Mouse (Mus musculus) heart, postnatal 14 days (tissue): ENCODE measurements at regions not wholly inside any gene's neighbourhood (a gene's known extent, or its start where the extent isn't known, plus 50 kb on each side); places are given as distances from the start of the nearest gene placed in this dataset.
"Not testable (repeated sequence)": the region's sequence is repeated elsewhere in the genome, so short reads cannot be mapped to it uniquely, and the experiment has no call there.

ENCODE experiments used
- DNase-seq, 2 experiments: peaks; one replicate each; pipeline ENCODE4 v3.0.0; 2021 to 2022
- intact Hi-C: fragments of 180-260 bp; cut with DNase I; formaldehyde crosslinking; loops from one replicate; pipeline ENCODE4 v1.15.1; 2025

DNA sequence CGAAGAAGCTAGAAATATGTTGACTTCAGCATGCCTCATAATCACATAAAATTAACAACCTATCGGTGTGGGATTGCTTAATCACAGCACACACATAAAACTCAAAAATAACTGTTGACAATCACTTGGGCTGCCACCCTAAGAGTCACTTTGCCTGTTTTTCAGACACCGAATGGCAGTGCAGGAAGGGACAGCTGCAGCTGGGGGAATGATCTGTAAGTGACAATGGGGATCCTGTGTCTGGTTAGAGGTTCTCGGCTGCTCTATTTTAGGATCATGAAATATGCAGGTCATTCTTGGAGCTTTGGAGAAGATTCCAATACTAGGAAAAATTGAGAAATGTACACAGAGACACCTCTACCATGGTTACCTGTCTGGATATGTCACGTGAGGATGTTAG lies 54.4 kb upstream of the Tcf12 start:
- intact Hi-C loops, result no loop called here
- DNase-seq, result no peak

DNA sequence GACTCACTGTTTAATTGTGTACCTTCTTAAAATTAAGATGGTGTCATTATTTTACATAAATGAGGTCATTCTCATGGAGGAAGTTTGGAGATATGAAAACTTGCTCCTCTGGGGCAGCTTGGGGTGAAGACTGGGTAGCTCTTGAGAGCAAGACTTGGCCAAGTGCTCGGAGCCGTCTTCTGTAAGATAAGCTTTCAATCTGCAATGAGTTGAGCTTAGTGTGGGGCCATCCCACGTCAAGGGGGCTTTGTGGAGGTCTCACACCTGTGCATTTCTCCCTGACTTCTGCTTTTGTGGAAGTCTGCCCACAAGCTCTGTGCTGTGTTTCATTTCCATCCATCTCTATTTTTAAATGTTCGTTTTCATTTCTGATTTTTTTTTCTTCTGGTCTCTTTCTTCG lies 54.9 kb upstream of the Tcf12 start:
- intact Hi-C loops, result no loop called here
- no peak for DNase-seq

DNA sequence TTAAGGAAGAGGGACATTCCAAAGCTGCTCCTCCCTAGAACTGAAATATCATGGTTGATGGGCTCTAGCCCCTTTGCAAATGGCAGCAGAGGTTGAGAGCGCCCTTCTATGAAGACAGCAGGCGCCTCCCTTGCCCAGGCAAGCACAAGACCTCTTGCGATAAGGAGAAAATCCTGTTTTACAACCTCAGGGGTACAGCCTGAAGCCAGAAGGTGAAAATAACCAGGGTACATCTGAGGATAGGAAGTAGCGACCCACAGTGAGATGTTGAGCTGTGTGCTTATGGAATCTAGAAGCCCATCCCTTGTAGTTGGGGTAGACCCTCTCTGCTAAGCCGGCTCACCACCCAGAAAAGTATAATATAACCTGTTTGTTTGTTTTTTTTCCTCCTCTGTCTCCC lies 57.6 kb upstream of the Tcf12 start:
- no peak for DNase-seq
- intact Hi-C loops, result no loop called here

DNA sequence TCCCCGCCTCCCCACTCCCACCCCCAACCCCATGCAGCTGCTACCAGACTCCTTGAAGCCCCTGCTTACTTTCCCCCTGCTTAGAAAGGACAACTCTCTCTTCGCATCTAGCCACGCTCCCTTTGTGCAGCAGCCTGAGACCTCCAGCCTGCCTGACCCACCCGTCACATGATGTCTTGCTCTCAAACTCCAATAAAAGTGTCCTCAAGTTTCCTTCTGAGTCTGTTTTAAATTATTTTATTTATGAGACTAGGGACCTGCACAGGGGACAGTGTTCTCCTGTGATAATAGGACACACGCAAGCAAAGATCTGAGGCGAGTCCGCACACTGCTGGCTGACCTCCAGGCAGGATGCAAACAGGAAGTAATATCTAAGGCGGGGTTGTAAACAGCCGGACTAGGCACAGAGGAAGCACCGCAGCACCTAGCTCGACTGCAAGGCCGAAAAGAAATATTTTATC lies 58.1 kb upstream of the Tcf12 start:
- intact Hi-C loops, result no loop called here
- peak; percentile 67 to 69 for DNase-seq

DNA sequence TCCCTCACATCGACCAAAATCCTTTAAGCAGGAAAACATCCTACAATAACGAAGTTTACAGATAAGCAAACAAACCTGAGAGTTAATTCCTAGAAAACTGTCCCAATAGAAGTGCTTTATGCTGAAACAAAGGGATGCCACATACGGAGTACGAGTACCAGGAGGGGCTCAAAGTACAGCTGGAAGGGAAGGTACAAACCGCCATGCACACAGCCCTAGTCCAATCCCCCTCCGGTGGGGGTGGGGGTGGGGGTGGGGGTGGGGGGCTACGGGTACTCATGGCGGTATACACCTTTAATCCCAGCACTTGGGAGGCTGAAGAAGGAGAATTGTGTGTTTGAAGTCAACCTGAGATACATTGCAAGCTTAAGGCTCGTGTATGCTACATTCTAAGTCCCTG lies 58.6 kb upstream of the Tcf12 start:
- DNase-seq, result no peak
- intact Hi-C loops, result no loop called here

DNA sequence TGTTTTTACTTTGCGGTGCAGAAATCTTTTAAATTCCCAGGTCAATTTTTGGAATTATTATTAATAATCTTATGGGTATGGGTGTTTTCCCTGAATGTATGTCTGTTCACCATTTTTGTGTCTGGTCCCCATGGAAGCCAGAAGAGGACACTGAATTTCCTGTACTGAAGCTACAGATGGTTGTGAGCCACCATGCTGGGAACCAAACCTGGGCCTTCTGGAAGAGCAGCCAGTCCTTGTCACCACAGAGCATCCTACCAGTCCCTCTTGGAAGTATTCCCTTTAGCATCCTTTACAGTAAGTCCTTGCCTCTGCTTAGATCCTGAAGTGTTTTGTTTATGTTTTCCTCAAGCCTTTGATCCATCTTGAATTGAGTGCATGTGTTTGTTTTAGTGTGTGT lies 60.7 kb upstream of the Tcf12 start:
- no peak for DNase-seq
- intact Hi-C loops, result no loop called here

DNA sequence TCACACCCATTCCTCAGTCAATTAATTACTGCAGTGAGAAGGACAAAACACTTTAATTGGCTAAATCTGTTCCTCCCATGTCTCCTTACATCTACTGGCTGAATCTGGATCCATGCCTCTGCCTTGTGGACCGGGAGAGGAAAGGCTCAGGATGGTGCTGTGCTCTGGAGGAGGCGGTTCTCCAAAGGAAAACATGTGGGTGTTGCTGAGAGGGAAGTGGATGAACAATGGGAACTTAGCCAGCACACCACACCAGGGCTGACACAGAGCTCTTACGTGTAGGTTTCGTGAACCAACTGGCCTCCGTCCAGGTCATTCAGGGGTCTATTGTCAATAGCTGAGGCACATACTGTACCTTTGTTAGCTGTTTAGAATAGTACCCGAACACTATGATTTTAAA lies 69.3 kb upstream of the Tcf12 start:
- intact Hi-C loops, result no loop called here
- DNase-seq, result peak; percentile 48 to 62

DNA sequence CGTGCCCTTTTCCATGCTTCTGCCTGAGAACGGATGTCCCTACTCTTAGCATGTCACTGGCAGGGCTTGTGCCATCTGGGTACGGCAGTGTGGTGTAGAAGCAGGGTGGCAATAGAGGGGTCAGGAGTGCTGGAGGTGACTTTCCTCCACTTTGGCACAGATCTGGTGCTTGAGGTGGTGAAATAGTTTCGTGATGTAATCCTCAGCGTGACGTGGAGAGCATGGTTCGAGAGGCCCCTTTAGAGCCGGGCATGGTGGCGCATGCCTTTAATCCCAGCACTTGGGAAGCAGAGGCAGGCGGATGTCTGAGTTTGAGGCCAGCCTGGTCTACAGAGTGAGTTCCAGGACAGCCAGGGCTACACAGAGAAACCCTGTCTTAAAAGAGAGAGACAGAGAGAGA lies 71.7 kb upstream of the Tcf12 start:
- DNase-seq, result no peak
- intact Hi-C loops, result no loop called here

DNA sequence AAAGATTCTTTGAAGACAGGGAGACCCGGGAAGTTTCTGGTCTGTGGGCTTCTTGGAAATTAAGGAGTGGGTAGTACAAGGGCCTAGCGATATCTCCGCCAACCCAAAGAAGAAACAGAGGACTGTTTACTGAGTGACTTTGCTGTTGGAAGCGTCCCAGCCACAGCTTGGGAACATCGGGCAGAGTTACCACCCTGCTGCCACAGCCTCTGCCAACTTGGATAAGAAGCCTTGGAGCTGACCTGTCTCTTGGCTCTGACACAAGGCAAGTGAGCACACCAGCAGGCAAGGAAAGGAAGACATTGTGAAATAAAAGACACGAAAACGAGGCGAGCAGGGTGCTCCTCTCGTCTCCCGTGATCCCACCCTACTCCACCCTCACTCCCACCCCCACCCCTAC lies 72.3 kb upstream of the Tcf12 start:
- peak; percentile 54 to 55 for DNase-seq
- intact Hi-C loops, result no loop called here

DNA sequence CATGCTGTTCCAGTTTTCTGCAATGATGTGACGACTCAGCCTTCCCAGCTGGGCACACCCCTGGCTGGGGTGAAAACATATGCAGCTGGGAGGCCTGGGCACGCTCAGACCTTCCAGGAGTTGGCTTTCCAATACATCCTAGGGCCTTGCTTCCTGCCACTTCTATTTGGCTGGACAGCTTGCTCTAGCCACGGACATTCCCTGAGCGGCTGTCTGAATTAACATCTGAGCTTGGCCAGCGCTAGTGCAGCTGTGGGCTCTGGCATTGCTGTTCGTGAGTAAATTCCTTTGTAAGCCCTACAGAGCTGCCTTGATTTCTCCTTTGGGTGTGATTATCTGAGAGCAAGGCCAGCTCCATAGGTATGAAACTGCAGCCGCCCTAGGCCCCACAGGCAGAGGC lies 78.2 kb upstream of the Tcf12 start:
- DNase-seq, result no peak
- intact Hi-C loops, result loop anchor here (5.0 kb wide), 2 partner anchors 228 to 543 kb away; no protein-coding TSS in a partner anchor

DNA sequence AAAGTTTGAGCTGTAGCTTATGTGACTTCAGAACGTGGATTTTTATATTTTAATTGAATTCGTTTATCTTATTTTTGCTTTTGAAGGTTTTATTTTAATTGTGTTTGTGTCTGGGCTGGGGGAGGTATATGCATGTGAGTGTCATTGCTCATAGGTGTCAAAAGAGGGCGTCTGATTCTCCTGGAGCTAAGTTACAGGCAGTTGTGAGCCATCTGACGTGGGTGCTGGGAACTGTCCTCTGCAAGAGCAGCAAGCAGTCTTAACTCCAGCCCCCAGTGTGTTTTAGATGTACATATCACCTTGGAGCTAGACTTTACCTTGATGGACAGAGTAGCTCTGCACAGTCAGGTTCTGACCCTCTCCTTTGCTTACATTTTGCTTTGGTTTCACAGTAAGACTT lies 79.0 kb upstream of the Tcf12 start:
- intact Hi-C loops, result loop anchor here (5.0 kb wide), 2 partner anchors 228 to 543 kb away; no protein-coding TSS in a partner anchor
- no peak for DNase-seq

DNA sequence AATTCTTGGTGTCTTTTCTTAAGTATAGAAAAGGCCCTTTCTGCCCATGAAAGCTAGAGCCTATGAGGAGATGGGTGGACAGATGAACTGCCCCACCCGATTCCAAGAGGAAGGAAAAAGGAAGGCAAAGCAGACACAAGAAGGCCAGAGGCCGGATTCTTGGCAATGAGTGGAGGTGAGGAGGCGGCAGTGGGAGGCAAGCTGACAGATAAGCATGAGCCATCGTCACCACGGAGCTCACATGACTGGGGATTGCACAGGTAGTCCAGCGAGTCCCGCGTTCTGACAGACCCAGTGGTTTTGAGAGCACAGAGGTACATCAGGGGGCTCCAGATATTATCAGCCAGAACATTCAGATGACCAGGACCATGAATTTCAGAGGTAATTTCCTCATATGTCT lies 79.4 kb upstream of the Tcf12 start:
- no peak for DNase-seq
- intact Hi-C loops, result loop anchor here (5.0 kb wide), 2 partner anchors 229 to 544 kb away; no protein-coding TSS in a partner anchor

DNA sequence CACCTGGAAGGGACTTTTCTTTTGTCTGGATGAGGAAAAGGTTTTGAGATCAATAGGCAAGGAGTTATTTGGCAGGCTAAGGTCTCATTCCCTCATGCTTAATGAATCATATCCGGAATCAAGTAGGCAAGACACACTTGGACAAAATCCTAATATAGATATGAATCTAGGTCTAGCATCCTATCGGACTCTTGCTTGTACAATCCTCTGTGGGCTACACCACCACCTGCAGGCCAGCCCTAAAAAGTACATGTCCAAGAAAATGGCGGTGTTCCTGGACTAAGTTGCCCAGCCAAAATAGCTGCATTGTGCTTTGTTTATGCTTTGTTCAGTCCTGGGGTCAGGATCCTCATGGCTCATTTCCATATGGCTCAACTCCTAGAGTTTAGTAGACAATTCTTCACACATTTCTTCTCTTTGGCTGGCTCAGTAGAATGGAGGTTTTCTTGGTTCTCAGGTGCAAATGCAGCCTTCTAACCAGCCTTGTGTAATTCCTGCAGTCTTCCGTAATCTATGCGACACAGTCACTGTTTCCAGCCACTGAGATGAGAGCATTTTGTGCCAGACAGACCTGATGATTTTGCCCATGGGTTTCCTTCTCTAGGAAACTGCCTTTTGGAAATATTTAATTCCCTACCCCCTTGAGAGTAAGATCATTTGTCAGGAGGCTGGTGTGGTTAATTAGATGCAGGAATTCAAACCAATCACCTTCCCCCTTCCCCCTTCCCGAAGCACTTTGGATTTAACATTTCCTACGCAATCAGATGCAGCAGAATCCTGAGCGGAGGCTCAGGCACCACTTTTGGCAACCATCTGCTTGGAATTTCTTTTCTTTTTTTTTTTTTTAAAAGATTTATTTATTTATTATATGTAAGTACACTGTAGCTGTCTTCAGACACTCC lies 80.6 kb upstream of the Tcf12 start:
- intact Hi-C loops, result loop anchor here (2.0 to 5.0 kb wide), 4 partner anchors 60 to 545 kb away; partner anchors contain the start of gene Tcf12
- DNase-seq, result peak; percentile 69 to 70

DNA sequence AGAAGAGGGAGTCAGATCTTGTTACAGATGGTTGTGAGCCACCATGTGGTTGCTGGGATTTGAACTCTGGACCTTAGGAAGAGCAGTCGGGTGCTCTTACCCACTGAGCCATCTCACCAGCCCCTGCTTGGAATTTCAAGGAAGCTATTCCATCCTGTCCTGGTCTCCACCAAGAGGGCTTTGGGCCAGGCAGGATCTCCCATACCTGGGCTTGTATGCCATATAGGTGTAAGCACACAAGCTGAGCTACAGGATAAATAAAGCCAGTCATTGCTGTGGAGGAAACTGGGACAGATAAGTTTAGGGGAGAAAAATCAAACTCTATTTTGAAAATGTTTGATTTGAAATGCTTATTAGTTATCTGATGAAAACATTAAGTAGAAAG lies 81.3 kb upstream of the Tcf12 start:
- not testable (repeated sequence) for DNase-seq
- intact Hi-C loops, result loop anchor here (1.0 to 5.0 kb wide), 5 partner anchors 60 to 546 kb away; partner anchors contain the start of gene Tcf12

DNA sequence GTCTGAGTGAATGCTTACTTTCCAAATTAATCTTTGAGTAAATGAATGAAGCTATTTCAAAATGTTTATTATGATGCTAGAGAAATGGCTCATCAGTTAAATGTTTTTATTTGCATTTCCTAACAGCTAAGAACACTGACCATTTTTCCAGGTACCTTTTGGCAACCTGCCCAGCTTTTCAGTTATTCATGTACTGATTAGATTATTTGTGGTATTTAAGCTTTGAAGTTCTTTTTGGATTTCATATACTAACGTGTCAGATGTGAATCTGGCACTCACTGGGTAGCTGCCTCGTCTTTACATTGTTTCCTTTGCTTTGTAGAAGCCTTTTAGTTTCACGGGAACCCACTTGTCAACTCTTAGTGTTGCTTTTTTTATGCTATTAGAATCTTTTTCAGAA lies 79.3 kb upstream of the Zfp280d start:
- no peak for DNase-seq
- intact Hi-C loops, result no loop called here

DNA sequence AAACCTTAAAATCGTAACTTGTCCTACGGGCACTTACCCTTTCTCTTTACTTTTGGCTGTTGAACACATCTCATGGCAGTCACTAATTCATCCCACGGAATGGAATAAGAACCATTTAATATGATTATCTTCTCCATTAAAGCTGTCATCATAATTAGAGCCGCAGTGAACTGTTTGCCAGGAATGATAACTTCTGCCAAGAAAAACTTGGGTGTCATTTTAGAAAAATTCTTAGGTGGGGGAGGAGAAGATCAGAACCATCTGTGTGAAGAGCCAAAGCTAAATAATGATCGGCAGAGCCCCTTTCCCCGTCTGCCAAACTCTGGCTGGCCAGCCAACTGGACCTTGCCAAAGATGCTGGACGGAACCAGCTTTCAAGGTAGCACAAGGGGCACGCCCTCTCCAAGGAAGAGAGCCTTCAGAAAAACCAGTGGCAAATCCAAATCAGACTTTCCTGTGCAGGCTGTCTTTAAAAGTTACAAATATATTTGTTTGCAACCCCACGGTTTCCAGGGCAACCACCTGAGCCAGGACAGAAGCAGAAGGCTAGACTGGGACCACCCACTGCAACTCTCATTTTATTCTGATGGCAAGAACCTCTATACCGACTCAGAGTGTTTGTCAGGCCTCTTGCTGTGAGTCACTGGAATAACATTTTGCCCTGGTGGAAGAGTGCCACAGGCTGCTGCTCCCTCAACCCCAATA lies 77.9 kb upstream of the Zfp280d start:
- DNase-seq, result peak; percentile 25 to 36
- intact Hi-C loops, result no loop called here

DNA sequence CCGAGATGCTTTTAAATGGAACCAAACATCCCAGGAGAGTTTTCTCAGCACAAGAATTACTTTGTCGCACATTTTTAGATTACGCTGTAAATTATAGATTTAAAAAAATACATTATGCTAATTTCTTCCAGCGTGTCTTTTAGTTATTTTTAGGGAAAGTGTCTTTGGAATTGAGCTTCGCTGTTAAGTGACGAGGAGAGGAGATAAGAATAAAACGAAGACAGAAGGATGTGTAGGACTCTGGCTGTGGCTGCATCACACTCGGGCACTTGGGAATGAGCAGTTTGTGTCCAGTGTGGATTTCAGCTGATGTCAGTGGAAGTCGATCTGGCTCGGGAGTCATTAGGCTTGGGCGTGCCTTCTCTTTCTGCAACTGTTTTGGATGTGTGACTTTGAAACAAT lies 77.3 kb upstream of the Zfp280d start:
- DNase-seq, result peak; percentile 18 to 32
- intact Hi-C loops, result no loop called here

DNA sequence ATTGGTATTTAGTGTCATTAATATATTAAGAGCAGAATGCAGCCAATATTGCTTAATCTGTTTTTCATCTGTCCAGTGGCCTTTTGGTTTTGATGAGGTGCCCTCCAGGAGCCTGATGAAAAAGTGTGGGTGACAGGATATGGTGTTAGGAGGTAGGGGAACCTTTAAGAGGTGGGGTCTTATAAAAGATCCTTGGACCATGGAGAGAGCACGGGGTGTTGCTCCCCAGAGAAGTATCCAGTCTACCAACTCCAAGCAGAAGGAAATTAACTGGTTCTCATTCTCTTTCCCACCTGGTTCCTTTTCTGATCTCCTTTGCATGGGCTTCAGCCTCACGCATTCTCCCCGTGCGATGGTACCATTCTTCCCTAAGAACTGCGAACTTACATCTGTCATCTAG lies 75.7 kb upstream of the Zfp280d start:
- intact Hi-C loops, result no loop called here
- no peak for DNase-seq

DNA sequence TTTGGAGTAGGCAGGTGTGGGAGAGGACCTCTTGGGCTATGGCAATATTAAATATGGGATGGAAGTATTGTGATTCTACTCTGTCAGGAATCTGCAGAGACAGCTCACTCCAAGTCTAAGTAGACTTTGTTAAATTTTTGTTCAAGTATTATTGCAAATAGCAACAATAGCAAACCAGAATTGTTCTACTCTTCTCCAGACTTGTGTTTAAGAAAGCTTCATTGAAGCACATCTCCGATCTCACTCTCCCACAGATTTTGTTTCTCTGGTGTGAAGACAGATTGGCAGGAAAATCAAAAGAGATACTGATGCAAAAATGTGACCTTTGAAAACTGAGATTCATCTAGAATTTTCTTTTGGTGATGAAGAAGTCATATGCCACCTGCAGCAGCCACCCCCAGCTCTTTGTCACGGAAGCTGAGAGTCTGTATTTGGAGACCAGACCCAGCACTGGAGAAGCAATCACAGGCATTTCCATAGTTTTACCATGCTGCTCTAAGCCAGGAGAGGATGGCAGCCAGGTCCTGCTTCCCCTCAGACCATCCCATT lies 70.2 kb upstream of the Zfp280d start:
- intact Hi-C loops, result no loop called here
- DNase-seq, result no peak

DNA sequence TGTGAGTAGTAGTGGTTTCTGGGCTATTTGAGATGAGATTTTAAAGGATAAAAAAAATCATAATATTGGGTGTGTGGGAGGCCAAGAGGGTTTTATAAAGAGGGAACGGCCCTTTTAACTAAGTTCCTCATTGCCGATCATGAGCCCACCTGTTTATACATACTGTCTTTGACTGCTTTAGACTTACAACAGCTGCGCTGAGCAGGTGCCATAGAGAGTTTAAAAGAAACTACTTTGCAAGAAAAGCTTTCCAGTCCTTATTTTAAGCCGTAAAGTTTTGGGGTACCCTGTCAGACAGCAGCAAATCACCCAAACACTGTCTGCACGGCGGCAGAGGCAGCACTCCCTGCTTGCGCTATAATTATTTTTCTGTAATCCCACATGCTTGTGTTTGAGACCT lies 68.8 kb upstream of the Zfp280d start:
- no peak for DNase-seq
- intact Hi-C loops, result no loop called here

DNA sequence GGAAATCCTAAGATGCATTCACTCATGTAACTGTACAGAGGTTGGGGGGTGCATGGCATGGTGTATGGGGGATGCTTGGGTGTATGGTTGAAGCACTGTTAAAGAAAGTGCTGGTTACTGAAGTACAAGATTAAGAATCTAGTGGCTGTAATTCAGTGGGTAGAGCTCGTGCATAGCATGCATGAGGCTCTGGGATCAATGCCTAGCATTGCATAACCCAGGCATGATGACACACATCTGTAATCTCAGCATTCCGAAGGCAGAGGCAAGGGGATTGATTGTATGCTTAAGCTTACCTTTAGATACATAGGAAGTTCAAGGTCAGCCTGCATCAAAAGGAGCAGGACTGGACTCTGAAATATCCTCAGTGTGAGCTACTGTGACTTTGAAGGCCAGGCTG lies 67.7 kb upstream of the Zfp280d start:
- intact Hi-C loops, result no loop called here
- DNase-seq, result peak in 1 of 2 experiments; percentile 20
